Mouse (Mus musculus) heart, postnatal 14 days (tissue): Measurements from ENCODE around the gene Gcnt1. TPM values are rescaled to one million over a fixed set of nuclear protein-coding genes. Genes with fewer than 3 reads are reported as not detected.

Experiments
- DNase-seq, 2 experiments: peaks; one replicate each; pipeline ENCODE4 v3.0.0; 2021 to 2022
- intact Hi-C: fragments of 180-260 bp; cut with DNase I; formaldehyde crosslinking; loops from one replicate; pipeline ENCODE4 v1.15.1; 2025
- total RNA-seq, 2 experiments: library from RNA; stranded (reverse); gene quantifications; 2 replicates each; pipeline ENCODE4 v1.2.3; 2021

Gcnt1 gene
- total RNA-seq, 2 experiments from 2014 or later = 14.2 to 14.4 TPM

DNA sequence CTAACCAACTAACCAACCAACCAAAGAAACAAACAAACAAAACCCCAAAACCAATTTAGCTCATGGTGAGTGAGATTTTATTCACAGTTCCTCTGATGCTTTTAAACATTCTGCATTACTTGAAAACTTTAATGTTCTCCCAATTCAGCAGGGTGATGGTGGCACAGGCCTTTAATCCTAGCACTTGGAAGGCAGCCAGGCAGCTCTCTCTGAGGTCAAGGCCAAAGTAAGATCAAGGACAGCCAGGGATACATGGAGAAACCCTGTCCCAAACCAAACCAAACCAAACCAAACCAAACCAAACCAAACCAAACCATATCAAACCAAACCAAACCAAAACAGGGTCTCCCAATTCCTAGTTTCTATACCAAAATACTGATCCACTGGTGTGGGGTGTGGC, 6.2 kb upstream of the Gcnt1 start:
- DNase-seq = no peak
- intact Hi-C loops = no loop called here

GRCm38 (mm10) chr19:17369581-17369980, 3.1 kb downstream of the Gcnt1 start:
- intact Hi-C loops = no loop called here

DNA sequence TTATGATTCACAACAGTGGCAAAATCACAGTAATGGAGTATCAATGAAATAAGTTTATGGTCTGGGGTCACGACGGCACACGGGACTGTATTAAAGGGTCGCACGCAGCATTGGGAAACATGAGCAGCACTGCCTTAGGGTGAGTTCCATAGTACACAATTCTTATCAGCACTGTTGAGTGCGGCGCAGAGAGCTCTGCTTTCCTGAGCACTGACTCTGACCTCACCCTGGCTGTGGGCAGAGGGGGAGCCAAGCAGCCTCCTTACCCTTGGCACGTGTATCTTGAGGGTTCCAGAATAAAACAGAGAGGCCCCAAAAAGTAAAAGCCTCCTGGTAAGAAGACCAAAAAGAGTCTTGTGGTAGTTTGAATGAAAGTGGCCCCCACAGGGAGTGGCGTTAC, 4.1 kb downstream of the Gcnt1 start:
- no peak for DNase-seq
- intact Hi-C loops = no loop called here

More at GRCm38 (mm10) chr19:17369581-17369980, 3.1 kb downstream of the Gcnt1 start:
- no peak for DNase-seq

- no peak for DNase-seq
- intact Hi-C loops = no loop called here
These were observed 6.1 kb downstream of the Gcnt1 start for GRCm38 (mm10) chr19:17366364-17367090.

DNA sequence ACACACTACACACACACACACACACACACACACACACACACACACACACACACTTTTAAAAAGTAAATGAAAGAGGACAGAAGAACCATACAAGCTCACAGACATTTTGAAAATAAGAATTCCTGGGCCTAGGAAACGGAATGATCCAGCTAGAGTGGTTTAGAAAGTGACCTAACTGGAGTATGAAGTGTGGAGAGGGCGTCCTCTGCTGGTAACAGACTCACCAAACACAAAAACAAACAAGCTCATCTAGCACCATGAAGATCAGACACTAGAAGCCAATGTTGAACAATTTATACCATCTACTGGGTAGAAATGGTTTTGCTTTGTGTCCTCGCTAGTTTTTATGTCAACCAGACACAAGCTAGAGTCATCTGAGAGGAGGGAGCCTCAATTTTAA, 7.9 kb downstream of the Gcnt1 start:
- DNase-seq = peak; percentile 36 to 50
- intact Hi-C loops = loop anchor here (2.0 kb wide), 1 partner anchor 240 kb away; no protein-coding TSS in a partner anchor

GRCm38 (mm10) chr19:17361181-17361580, 11.5 kb downstream of the Gcnt1 start:
- DNase-seq = no peak
- intact Hi-C loops = no loop called here

DNA sequence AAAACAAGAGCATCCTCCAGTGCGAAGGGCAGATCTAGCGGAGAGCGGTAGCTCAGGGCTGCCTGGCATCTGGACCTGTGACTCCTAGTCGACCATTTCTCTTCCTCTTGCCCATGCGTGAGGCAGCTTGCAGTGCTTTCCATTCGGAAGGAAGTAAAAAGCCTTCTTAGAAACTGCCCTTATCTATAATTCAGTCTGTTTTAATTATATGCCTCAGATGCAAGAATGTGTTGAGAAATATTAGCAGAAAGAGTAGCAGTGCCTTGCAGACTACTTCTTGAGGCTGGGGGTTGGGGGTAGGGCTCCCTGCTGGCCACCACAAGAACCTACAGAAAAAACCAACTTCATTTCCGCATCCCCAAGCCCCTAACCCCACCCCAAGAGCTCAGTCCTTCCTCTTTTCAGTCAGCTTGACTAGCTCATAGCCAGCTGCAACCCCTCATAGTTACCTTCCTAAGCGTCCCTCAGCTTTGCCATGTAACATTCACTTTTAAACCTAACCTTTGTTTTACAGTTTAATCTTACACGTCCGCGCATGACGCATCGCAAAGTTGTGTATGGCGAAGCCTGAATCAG, 13.2 kb downstream of the Gcnt1 start:
- intact Hi-C loops = loop anchor here (5.0 kb wide), 1 partner anchor 197 kb away; no protein-coding TSS in a partner anchor
- DNase-seq = no peak

DNA sequence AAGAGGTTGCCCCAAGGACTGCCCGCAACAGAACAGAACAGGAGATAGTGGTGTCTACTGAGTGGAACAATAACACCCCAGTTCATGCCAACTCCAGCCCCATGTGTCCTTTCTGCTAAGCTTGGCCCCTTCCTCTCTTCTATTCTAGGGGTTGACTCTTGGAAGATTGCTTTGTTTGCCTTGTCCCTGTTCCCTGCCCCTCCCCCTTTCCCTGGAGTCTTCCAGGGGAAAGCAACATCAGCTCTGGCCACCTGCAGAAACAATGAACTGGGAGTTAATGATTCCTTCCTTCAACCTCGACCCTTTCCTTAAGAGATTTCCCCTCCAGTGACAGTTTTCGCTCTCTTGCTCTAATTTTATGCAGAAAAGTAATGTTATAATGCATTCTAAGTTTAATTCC, 15.3 kb downstream of the Gcnt1 start:
- intact Hi-C loops = loop anchor here (5.0 kb wide), 1 partner anchor 195 kb away; no protein-coding TSS in a partner anchor
- no peak for DNase-seq

GRCm38 (mm10) chr19:17356932-17357331, 15.7 kb downstream of the Gcnt1 start:
- no peak for DNase-seq
- intact Hi-C loops = loop anchor here (5.0 kb wide), 1 partner anchor 195 kb away; no protein-coding TSS in a partner anchor

DNA sequence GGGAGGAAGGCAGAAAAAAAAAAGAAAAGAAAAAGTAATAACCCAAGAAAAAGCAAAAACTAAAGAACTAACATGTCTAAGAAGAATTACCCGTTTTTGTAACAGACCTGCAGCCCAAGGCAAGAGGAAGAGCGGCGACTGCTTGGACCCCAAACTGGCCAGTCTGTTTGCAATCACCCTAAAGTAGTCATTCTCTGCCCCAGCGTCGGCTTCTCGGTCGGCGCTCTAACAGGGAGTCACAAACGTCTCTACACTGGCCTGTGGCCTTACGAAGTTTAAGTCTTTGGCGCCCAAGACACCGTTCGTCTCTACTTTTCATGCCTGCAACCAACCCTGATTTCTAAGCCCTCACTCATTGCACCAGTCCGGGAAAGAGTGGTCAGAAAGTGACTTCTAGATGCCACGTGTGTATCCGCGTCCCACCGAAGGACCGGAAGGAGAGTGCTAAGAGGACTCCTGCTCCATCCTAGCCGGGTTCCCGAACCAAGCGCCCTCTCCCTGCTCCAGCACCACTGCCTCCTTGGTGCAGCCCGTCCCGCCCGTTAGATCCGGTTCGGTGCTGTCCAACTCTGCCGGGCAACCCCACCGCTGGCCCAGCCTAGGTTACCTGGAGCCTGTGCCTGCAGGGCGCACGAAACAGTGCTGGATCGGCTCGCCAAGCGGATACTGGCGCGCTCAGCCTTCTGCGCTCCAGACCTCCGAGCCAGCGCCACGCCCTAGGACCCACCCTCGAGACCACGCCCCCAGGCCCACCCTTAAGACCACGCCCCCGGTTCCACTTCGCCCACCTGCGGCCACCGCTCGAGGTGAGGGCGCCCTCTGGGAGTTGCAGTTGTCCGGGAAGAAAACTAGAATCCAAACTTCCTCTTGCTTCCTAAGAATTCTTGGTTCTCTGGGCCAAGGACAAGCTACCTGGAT, 16.4 kb downstream of the Gcnt1 start:
- intact Hi-C loops = loop anchor here (5.0 kb wide), 1 partner anchor 194 kb away; no protein-coding TSS in a partner anchor
- peak; percentile 75 to 81 for DNase-seq

- DNase-seq = no peak
- intact Hi-C loops = loop anchor here (5.0 kb wide), 1 partner anchor 193 kb away; no protein-coding TSS in a partner anchor
These were observed 17.3 kb downstream of the Gcnt1 start for GRCm38 (mm10) chr19:17355361-17355760.

GRCm38 (mm10) chr19:17354797-17355196, 17.8 kb downstream of the Gcnt1 start:
- intact Hi-C loops = loop anchor here (5.0 kb wide), 1 partner anchor 192 kb away; no protein-coding TSS in a partner anchor
- DNase-seq = no peak

DNA sequence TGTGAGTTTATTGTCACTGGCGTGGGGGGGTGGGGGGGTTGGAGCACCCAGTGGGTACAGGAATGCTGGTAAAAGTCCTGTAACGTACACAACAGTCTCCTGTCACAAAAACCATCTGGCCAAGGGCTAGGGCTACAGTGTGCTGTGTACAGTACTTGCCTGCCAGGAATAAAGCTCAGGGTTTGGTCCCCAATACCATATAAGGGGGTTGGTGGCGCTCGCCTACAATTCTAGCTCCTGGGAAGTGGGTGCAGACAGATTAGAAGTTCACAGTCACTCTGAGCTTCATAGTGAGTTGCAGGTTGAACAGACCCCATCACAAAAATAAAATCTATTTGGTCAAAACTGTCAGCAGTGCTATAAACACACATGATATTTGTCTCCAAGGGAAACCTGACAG, 18.3 kb downstream of the Gcnt1 start:
- intact Hi-C loops = no loop called here
- no peak for DNase-seq

GRCm38 (mm10) chr19:17353727-17354126, 18.9 kb downstream of the Gcnt1 start:
- no peak for DNase-seq
- intact Hi-C loops = no loop called here

- intact Hi-C loops = no loop called here
- no peak for DNase-seq
These were observed 24.8 kb downstream of the Gcnt1 start for GRCm38 (mm10) chr19:17347852-17348251.

DNA sequence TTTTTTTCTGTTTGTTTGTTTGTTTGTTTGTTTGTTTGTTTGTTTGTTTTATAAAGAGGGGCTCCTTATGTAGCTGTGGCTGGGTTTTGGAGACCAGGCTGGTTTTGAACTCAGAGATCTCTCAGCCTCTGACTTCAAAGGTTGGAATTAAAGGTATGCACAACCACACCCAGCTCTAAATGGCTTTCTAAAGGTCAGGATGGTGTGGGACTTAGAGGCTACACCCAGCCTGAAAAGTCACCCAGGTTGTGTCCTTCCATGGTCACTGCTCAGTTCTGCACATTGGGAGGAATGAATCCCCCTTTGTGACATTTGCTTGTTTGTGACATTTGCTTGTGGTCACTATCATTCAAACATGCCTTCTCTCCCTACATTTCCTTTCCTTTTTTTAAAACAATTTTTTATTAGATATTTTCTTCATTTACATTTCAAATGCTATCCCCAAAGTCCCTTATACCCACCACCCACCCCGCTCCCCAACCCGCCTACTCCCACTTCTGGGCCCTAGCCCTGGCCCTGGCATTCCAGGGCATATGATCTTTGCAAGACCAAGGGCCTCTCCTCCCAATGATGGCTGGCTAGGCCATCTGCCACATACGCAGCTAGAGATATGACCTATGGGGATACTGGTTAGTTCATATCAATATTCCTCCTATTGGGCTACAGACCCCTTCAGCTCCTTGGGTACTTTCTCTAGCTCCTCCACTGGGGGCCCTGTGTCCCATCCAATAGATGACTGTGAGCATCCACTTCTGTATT, 25.7 kb downstream of the Gcnt1 start:
- intact Hi-C loops = no loop called here
- DNase-seq = no peak

DNA sequence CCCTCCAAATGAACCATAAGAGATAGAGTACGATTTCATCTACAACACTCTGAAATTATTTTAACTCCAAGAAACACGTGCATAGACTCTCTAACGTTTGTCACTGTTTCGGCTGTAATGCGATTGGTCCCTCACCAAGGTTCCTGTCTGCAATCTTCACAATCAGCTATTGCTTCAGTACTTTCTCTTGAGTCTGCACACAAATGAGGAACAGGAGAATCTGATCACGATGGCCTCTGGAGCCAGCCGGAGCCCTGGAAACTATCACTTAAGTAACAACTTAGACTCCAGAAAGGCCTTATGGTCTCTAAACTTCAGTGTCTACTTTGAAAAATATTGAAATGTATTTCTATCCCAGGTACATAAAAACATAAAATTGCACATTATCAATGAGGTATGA, 27.8 kb downstream of the Gcnt1 start:
- no peak for DNase-seq

GRCm38 (mm10) chr19:17339563-17339962, 33.1 kb downstream of the Gcnt1 start:
- intact Hi-C loops = no loop called here
- no peak for DNase-seq

More for the DNA sequence above, 27.8 kb downstream of the Gcnt1 start:
- intact Hi-C loops = no loop called here

DNA sequence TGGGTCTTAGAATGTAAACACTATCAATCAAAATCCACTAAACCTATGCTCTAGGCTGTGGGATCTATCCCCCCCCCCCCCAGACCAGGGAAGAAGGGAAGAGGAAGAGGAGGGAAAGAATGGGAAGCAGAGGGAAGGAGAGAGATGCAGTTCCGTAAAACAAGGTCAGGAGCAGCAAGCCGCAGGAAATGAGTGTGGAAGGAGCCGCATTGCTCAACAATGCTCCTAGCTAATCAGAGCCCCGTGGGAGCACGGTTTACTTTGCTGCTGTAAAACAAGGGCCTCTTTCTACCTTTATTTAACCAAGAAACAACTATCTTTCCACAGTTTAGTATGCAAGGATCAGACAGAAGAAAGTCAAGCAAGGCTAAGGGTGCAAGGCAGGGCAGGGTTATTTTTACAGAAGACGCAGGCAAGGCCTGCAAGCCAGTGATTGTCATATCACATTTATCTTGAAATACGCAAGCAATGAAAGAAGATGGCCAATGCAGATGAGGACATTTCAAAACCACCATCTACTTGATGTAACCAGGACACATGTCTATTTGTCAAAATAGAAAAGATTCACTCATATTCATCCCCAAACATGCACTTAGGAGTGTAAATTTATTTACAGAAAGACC, 35.5 kb downstream of the Gcnt1 start:
- intact Hi-C loops = no loop called here

GRCm38 (mm10) chr19:17336646-17337045, 36.0 kb downstream of the Gcnt1 start:
- intact Hi-C loops = no loop called here
- no peak for DNase-seq

More for the DNA sequence above, 35.5 kb downstream of the Gcnt1 start:
- DNase-seq = no peak
